Mouse (Mus musculus): ENCODE results near the gene Morn4. TPM values are rescaled to one million over a fixed set of nuclear protein-coding genes. Genes with fewer than 3 reads are reported as not detected.

Morn4 gene
- polyA plus RNA-seq, 1 experiment = 1.1 TPM

GRCm38 (mm10) chr19:42069241-42069525 is 17.0 kb downstream of the Morn4 start:
- WGBS = 85% methylated on average over 6 of the region's 6 CpGs
- Histone ChIP-seq H3K27me3 (ENCODE audit: control insufficient read depth, insufficient read depth, low read length) (no peaks in the 10 kb centered on the region), H3K27ac (ENCODE audit: control insufficient read depth, insufficient read depth, low read length) (no peak overlapping the region), H3K4me3 (ENCODE audit: control insufficient read depth, insufficient read depth, low read length) (no peak overlapping the region), H3K4me1 (replicated peaks; ENCODE audit: control insufficient read depth, insufficient read depth, low read length) (no peaks in the 10 kb centered on the region), H3K36me3 (ENCODE audit: control insufficient read depth, insufficient read depth, low read length) (no peaks in the 10 kb centered on the region)
- DNase-seq = no peak
- TF ChIP-seq CTCF (IDR thresholded peaks at IDR 0.05; ENCODE audit: borderline replicate concordance, control insufficient read depth, extremely low read depth, insufficient read depth, low read length, poor library complexity) (no peak), POLR2A (IDR thresholded peaks at IDR 0.05; ENCODE audit: control insufficient read depth, extremely low read depth, insufficient read depth, low read length, poor library complexity) (no peak)

DNA sequence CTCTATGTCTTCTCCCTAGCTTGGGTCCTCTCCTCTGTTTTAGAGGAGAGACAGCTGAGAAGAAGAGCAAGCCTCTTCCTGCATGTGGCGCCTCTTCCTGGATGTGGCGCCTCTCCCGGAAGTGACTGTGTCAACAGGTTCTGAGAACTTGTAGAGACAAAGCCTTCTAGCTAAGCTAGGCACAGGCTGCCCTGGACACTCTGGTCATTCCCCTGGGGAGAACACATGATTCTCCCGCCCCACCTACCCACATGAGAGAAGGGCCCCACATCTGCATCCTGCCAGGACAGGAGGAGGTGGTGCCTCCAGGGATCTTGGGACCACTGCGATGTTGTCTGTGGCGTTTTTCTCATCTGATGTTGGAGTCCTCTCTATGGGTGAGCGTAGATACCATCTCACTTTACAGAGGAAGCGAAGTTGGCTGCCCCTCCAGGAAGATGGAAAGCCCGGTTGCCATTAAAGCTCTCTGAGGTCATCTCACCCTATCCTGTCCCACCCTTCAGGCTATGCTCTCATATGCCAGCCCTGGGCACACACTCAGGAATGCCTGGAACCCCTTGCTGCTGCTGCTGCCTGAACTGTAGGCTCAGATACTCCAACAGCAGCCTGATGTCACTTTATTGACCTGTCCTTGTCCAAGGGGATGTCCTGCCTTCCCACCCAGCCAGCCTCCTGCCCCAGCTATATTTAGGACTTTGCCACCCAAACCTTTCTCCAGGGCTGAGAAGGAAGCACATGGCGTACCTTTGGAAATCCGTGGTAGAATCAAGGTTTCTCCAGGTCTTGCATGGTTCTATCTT is 17.5 kb downstream of the Morn4 start:
- Histone ChIP-seq H3K36me3 (ENCODE audit: control insufficient read depth, insufficient read depth, low read length) (no peaks in the 10 kb centered on the region), H3K4me3 (ENCODE audit: control insufficient read depth, insufficient read depth, low read length) (no peak overlapping the region), H3K27me3 (ENCODE audit: control insufficient read depth, insufficient read depth, low read length) (no peaks in the 10 kb centered on the region), H3K4me1 (replicated peaks; ENCODE audit: control insufficient read depth, insufficient read depth, low read length) (no peaks in the 10 kb centered on the region), H3K27ac (ENCODE audit: control insufficient read depth, insufficient read depth, low read length) (no peak overlapping the region)
- no peak for TF ChIP-seq POLR2A (IDR thresholded peaks at IDR 0.05; ENCODE audit: control insufficient read depth, extremely low read depth, insufficient read depth, low read length, poor library complexity)
- TF ChIP-seq CTCF (IDR thresholded peaks at IDR 0.05; ENCODE audit: borderline replicate concordance, control insufficient read depth, extremely low read depth, insufficient read depth, low read length, poor library complexity) = no peak
- no peak for DNase-seq
- 79% methylated on average over 11 of the region's 11 CpGs for WGBS

DNA sequence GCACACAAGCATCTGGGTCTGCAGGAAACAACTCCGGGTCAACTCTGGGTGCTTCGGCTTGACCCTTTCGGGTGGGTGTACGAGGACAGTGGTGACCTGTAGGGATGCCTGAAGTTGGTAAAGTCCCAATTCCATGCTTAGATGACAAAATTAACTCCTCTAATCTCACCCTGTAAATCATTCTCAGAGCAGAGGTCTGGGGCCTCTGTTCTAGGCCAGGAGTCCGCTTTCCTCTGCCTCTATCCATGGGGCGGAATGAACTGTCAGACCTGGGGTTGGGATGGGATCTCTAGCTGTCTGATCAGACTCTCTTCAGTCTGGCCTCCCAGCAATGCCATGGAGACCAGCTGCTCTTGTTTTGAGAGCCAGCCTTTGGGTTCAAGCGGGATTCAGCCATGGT is 24.7 kb downstream of the Morn4 start:
- no peaks in the 10 kb centered on the region for H3K36me3 ChIP-seq (ENCODE audit: control insufficient read depth, insufficient read depth, low read length)
- H3K4me1 ChIP-seq (replicated peaks; ENCODE audit: control insufficient read depth, insufficient read depth, low read length) = peaks cover 2% of the 10 kb centered on the region
- no peaks in the 10 kb centered on the region for H3K27me3 ChIP-seq (ENCODE audit: control insufficient read depth, insufficient read depth, low read length)
- H3K27ac ChIP-seq (ENCODE audit: control insufficient read depth, insufficient read depth, low read length) = no peak overlapping the region
- DNase-seq = no peak
- no peak for TF ChIP-seq CTCF (IDR thresholded peaks at IDR 0.05; ENCODE audit: borderline replicate concordance, control insufficient read depth, extremely low read depth, insufficient read depth, low read length, poor library complexity)
- no peak for TF ChIP-seq POLR2A (IDR thresholded peaks at IDR 0.05; ENCODE audit: control insufficient read depth, extremely low read depth, insufficient read depth, low read length, poor library complexity)
- H3K4me3 ChIP-seq (ENCODE audit: control insufficient read depth, insufficient read depth, low read length) = no peak overlapping the region
- WGBS = 97% methylated on average over 7 of the region's 7 CpGs

DNA sequence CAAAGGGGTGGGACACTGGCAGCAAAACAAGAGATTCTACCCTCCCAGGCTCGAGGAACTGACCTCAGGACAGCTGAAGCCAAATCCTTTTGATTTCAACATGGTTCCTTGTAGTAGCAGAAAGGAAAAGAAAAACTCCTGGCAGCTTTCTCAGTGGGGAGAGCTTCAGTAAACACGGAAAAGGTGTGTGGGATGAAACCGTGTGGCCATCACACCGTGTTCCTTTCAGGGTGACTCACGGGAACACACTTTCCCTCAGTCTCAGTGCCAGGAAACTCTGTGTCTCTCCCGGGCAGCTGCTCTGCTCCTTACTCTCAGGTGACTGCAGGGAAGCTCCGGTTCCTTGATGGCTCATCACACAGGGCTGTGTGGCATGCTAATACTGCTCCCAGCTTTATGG is 27.7 kb downstream of the Morn4 start:
- no peak for TF ChIP-seq CTCF (IDR thresholded peaks at IDR 0.05; ENCODE audit: borderline replicate concordance, control insufficient read depth, extremely low read depth, insufficient read depth, low read length, poor library complexity)
- no peak for TF ChIP-seq POLR2A (IDR thresholded peaks at IDR 0.05; ENCODE audit: control insufficient read depth, extremely low read depth, insufficient read depth, low read length, poor library complexity)
- H3K27ac ChIP-seq (ENCODE audit: control insufficient read depth, insufficient read depth, low read length) = no peak overlapping the region
- 71% methylated on average over 7 of the region's 7 CpGs for WGBS

GRCm38 (mm10) chr19:42056719-42057409 is 29.3 kb downstream of the Morn4 start:
- Histone ChIP-seq H3K27ac (ENCODE audit: control insufficient read depth, insufficient read depth, low read length) (no peak overlapping the region), H3K27me3 (ENCODE audit: control insufficient read depth, insufficient read depth, low read length) (no peaks in the 10 kb centered on the region), H3K36me3 (ENCODE audit: control insufficient read depth, insufficient read depth, low read length) (no peaks in the 10 kb centered on the region), H3K4me1 (replicated peaks; ENCODE audit: control insufficient read depth, insufficient read depth, low read length) (peaks cover 2% of the 10 kb centered on the region), H3K4me3 (ENCODE audit: control insufficient read depth, insufficient read depth, low read length) (no peak overlapping the region)
- 83% methylated on average over 6 of the region's 6 CpGs for WGBS
- DNase-seq = no peak
- no peak for TF ChIP-seq CTCF (IDR thresholded peaks at IDR 0.05; ENCODE audit: borderline replicate concordance, control insufficient read depth, extremely low read depth, insufficient read depth, low read length, poor library complexity)
- no peak for TF ChIP-seq POLR2A (IDR thresholded peaks at IDR 0.05; ENCODE audit: control insufficient read depth, extremely low read depth, insufficient read depth, low read length, poor library complexity)

More for the DNA sequence above, 27.7 kb downstream of the Morn4 start:
- Histone ChIP-seq H3K4me1 (replicated peaks; ENCODE audit: control insufficient read depth, insufficient read depth, low read length) (peaks cover 2% of the 10 kb centered on the region), H3K4me3 (ENCODE audit: control insufficient read depth, insufficient read depth, low read length) (no peak overlapping the region), H3K27me3 (ENCODE audit: control insufficient read depth, insufficient read depth, low read length) (no peaks in the 10 kb centered on the region), H3K36me3 (ENCODE audit: control insufficient read depth, insufficient read depth, low read length) (no peaks in the 10 kb centered on the region)
- DNase-seq = no peak

DNA sequence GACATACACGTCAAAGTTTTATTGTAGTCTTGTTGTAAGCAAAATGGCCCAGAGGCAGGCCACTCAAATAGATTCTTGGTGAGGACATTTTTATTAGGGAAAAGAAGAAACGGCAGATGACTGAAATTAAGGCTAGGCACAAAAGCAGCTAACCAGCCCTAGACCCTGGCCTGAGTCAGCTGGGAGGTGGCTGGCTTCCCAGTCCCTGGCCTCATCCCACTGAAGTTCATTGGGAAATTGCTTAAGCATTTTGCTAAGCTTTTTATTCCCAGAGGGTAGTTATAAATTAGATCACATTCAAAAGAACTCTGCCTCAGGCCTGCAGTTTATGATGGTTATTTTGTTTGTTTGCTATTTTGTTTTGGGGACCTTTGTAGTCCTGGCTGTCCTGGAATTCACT is 30.3 kb downstream of the Morn4 start:
- no peaks in the 10 kb centered on the region for H3K27me3 ChIP-seq (ENCODE audit: control insufficient read depth, insufficient read depth, low read length)
- no peaks in the 10 kb centered on the region for H3K36me3 ChIP-seq (ENCODE audit: control insufficient read depth, insufficient read depth, low read length)
- WGBS = 92% methylated on average over 2 of the region's 2 CpGs
- no peak overlapping the region for H3K4me3 ChIP-seq (ENCODE audit: control insufficient read depth, insufficient read depth, low read length)
- no peak overlapping the region for H3K27ac ChIP-seq (ENCODE audit: control insufficient read depth, insufficient read depth, low read length)
- peaks cover 2% of the 10 kb centered on the region for H3K4me1 ChIP-seq (replicated peaks; ENCODE audit: control insufficient read depth, insufficient read depth, low read length)
- no peak for TF ChIP-seq CTCF (IDR thresholded peaks at IDR 0.05; ENCODE audit: borderline replicate concordance, control insufficient read depth, extremely low read depth, insufficient read depth, low read length, poor library complexity)
- TF ChIP-seq POLR2A (IDR thresholded peaks at IDR 0.05; ENCODE audit: control insufficient read depth, extremely low read depth, insufficient read depth, low read length, poor library complexity) = no peak
- DNase-seq = no peak
